Mouse (Mus musculus) myocyte (in vitro differentiated cells): ENCODE measurements around the gene Pigk. TPM values are rescaled to one million over a fixed set of nuclear protein-coding genes. Genes with fewer than 3 reads are reported as not detected.

Experiments
- H3K27me3 ChIP-seq: one replicate; pipeline ENCODE4 v1.6.1; 2011; ENCODE audit not compliant: control insufficient read depth, insufficient read depth, insufficient read length
- H3K36me3 ChIP-seq: one replicate; pipeline ENCODE4 v1.6.1; 2011; ENCODE audit not compliant: control insufficient read depth, insufficient read depth
- H3K4me2 ChIP-seq: one replicate; pipeline ENCODE4 v1.6.1; 2011; ENCODE audit warnings: low read depth, control low read depth
- H3K4me3 ChIP-seq: one replicate; pipeline ENCODE4 v1.5.1; 2011; ENCODE audit warnings: mild to moderate bottlenecking, control low read depth, moderate library complexity
- H3K79me2 ChIP-seq: one replicate; pipeline ENCODE4 v1.6.1; 2011; ENCODE audit not compliant: control insufficient read depth, insufficient read depth
- H3ac ChIP-seq: one replicate; pipeline ENCODE4 v1.6.1; 2011; ENCODE audit not compliant: control insufficient read depth, insufficient read length
- CEBPB ChIP-seq: IDR thresholded peaks from 2 replicates; pipeline ENCODE4 v1.6.1; 2011; ENCODE audit warnings: mild to moderate bottlenecking, moderate library complexity; ENCODE audit not compliant: poor library complexity, insufficient read depth, severe bottlenecking
- E2F4 ChIP-seq: IDR thresholded peaks from one replicate; pipeline ENCODE4 v1.6.1; 2011; ENCODE audit warnings: mild to moderate bottlenecking, control low read depth, moderate library complexity; ENCODE audit not compliant: insufficient read depth
- MAX ChIP-seq: IDR thresholded peaks from one replicate; pipeline ENCODE4 v1.6.1; 2011; ENCODE audit warnings: low read depth, mild to moderate bottlenecking, control low read depth
- MYOD1 ChIP-seq, 3 experiments: IDR thresholded peaks; one replicate each; pipeline ENCODE4 v1.6.1; 2011; ENCODE audit warnings: control low read depth in 2 of 3, low read depth in 2 of 3, mild to moderate bottlenecking in 2 of 3, moderate library complexity in 1 of 3; ENCODE audit not compliant: insufficient read length in 2 of 3, control insufficient read depth in 1 of 3
- MYOG ChIP-seq, 3 experiments: IDR thresholded peaks; one replicate each; pipeline ENCODE4 v1.6.1; 2011; ENCODE audit warnings: control low read depth in 2 of 3, low read depth in 2 of 3, mild to moderate bottlenecking in 2 of 3; ENCODE audit not compliant: insufficient read length in 2 of 3, control insufficient read depth in 1 of 3, insufficient read depth in 1 of 3
- POLR2A ChIP-seq: IDR thresholded peaks from one replicate; pipeline ENCODE4 v1.6.1; 2011; ENCODE audit warnings: low read depth, mild to moderate bottlenecking, control low read depth, moderate library complexity; ENCODE audit not compliant: insufficient read length
- POLR2AphosphoS2 ChIP-seq: IDR thresholded peaks from one replicate; pipeline ENCODE4 v1.6.1; 2011; ENCODE audit warnings: low read depth, control low read depth; ENCODE audit not compliant: insufficient read length
- REST ChIP-seq: IDR thresholded peaks from one replicate; pipeline ENCODE4 v1.6.1; 2011; ENCODE audit warnings: mild to moderate bottlenecking, control low read depth, moderate library complexity; ENCODE audit not compliant: insufficient read depth, insufficient read length
- SRF ChIP-seq: IDR thresholded peaks from one replicate; pipeline ENCODE4 v1.6.1; 2011; ENCODE audit warnings: low read depth; ENCODE audit not compliant: control insufficient read depth, insufficient read length
- TCF12 ChIP-seq: IDR thresholded peaks from one replicate; pipeline ENCODE4 v1.6.1; 2011; ENCODE audit warnings: mild to moderate bottlenecking, control low read depth; ENCODE audit not compliant: poor library complexity, insufficient read depth, severe bottlenecking
- TCF3 ChIP-seq: IDR thresholded peaks from one replicate; pipeline ENCODE4 v1.6.1; 2011; ENCODE audit warnings: low read depth, control low read depth; ENCODE audit not compliant: insufficient read length
- USF1 ChIP-seq: IDR thresholded peaks from one replicate; pipeline ENCODE4 v1.6.1; 2011; ENCODE audit warnings: low read depth, mild to moderate bottlenecking, control low read depth, moderate library complexity
- polyA plus RNA-seq: library from polyadenylated mRNA; unstranded; fragments of >200 nt; fragmentation: generic; extraction: Trizol; gene quantifications from one replicate; pipeline ENCODE4 v1.2.1, GENCODE M21; 2012; ENCODE audit warnings: missing spikeins

Gene Pigk
- polyA plus RNA-seq, 1 experiment, result 20.7 TPM

DNA sequence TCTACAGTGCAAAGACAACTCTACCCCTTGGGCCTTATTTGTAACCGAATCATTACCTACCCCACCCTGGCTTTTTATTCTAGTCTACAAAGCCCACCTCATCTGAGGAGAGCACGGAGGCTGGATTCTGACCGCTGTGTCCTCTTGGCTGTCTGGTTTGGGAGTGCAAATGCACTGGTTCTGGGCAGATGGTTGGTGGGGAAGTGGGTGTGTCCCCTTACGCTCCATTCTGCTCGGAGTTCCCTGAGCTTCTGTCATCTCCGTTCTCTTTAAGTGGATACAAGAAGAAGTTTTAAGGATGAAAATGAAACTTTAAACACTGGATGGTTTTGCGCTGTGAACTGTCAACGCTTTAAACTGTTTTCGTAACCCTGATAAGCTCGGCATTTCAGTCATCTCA, 199.2 kb downstream of the Pigk start:
- H3K4me3 ChIP-seq, result no peak overlapping the region
- no peaks in the 10 kb centered on the region for H3K27me3 ChIP-seq
- H3K4me2 ChIP-seq, result no peak overlapping the region
- TF ChIP-seq E2F4, result no peak
- TF ChIP-seq POLR2AphosphoS2, result no peak
- no peak for TF ChIP-seq REST
- no peak for TF ChIP-seq SRF
- no peak for TF ChIP-seq MYOD1 (IDR thresholded peaks at IDR 0.05; ENCODE audit: control insufficient read depth in 1 of 3, insufficient read length in 2 of 3, low read depth in 2 of 3)
- no peak for TF ChIP-seq MAX
- TF ChIP-seq CEBPB, result no peak
- TF ChIP-seq USF1, result no peak
- H3ac ChIP-seq, result no peak overlapping the region
- no peaks in the 10 kb centered on the region for H3K36me3 ChIP-seq
- no peaks in the 10 kb centered on the region for H3K79me2 ChIP-seq

GRCm38 (mm10) chr3:152913625-152914024, 199.7 kb downstream of the Pigk start:
- H3ac ChIP-seq, result no peak overlapping the region
- TF ChIP-seq TCF3 (no peak), E2F4 (no peak), SRF (no peak), POLR2AphosphoS2 (no peak), MYOG (IDR thresholded peaks at IDR 0.05; ENCODE audit: control insufficient read depth in 1 of 3, insufficient read depth in 1 of 3, insufficient read length in 2 of 3, low read depth in 2 of 3) (no peak), CEBPB (no peak), USF1 (no peak), POLR2A (no peak), REST (no peak), MYOD1 (IDR thresholded peaks at IDR 0.05; ENCODE audit: control insufficient read depth in 1 of 3, insufficient read length in 2 of 3, low read depth in 2 of 3) (no peak), TCF12 (no peak), MAX (no peak)
- no peaks in the 10 kb centered on the region for H3K27me3 ChIP-seq
- H3K79me2 ChIP-seq, result no peaks in the 10 kb centered on the region
- no peak overlapping the region for H3K4me2 ChIP-seq
- H3K36me3 ChIP-seq, result no peaks in the 10 kb centered on the region
- H3K4me3 ChIP-seq, result no peak overlapping the region

- H3K36me3 ChIP-seq, result no peaks in the 10 kb centered on the region
- no peak overlapping the region for H3K4me3 ChIP-seq
- no peak overlapping the region for H3K4me2 ChIP-seq
- TF ChIP-seq TCF12 (no peak), POLR2A (no peak), E2F4 (no peak), REST (no peak), SRF (no peak), MAX (no peak), TCF3 (no peak), POLR2AphosphoS2 (no peak), MYOG (IDR thresholded peaks at IDR 0.05; ENCODE audit: control insufficient read depth in 1 of 3, insufficient read depth in 1 of 3, insufficient read length in 2 of 3, low read depth in 2 of 3) (no peak), MYOD1 (IDR thresholded peaks at IDR 0.05; ENCODE audit: control insufficient read depth in 1 of 3, insufficient read length in 2 of 3, low read depth in 2 of 3) (no peak), USF1 (no peak), CEBPB (no peak)
- no peaks in the 10 kb centered on the region for H3K79me2 ChIP-seq
- H3ac ChIP-seq, result no peak overlapping the region
- H3K27me3 ChIP-seq, result no peaks in the 10 kb centered on the region
Measured at GRCm38 (mm10) chr3:152914376-152914775, 200.5 kb downstream of the Pigk start.

DNA sequence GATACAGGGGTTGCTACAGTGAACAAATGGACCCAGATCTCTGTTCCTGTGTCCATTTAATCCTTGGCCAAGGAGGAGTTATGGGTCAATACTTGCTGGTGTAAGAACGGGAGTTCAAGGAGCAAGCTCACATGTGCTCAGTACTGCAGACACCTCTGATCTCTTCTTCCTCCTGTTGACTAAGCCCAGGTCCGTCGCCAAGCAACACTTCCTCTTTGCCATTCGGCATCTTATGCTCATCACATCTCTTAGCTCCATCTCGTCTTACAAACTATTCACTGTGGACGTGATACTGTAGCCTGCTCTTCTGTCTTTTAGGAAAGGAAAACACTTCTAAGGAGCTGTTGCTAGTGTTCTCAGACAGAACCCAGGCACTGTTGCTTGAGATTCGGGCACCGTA, 203.7 kb downstream of the Pigk start:
- H3K4me3 ChIP-seq, result no peak overlapping the region
- no peaks in the 10 kb centered on the region for H3K27me3 ChIP-seq
- no peaks in the 10 kb centered on the region for H3K36me3 ChIP-seq
- no peak overlapping the region for H3K4me2 ChIP-seq
- no peaks in the 10 kb centered on the region for H3K79me2 ChIP-seq
- no peak for TF ChIP-seq TCF3
- H3ac ChIP-seq, result no peak overlapping the region

- Histone ChIP-seq H3ac (no peak overlapping the region), H3K36me3 (no peaks in the 10 kb centered on the region), H3K4me2 (no peak overlapping the region), H3K27me3 (no peaks in the 10 kb centered on the region), H3K4me3 (no peak overlapping the region), H3K79me2 (no peaks in the 10 kb centered on the region)
- no peak for TF ChIP-seq POLR2AphosphoS2
- TF ChIP-seq USF1, result no peak
Measured at GRCm38 (mm10) chr3:152919101-152919500, 205.2 kb downstream of the Pigk start.

DNA sequence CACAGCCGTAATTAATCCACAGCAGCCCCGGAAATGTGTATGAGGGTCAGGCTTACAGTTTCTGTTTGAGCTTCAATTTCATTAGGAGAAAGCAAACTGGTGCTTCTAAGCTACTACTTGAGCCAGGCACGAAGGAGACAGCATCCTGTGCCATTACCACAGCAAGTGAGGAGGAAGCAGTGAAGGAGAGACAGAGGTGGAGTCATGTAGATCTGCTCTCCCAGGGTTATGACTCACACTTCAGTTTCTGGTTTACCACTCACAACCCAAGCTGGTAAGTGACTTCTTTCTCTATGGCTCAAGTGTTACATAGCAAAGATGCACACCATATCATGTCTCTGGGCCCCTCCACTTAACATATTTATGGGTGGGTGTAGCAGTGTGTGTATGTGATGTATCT, 206.5 kb downstream of the Pigk start:
- no peak for TF ChIP-seq POLR2A
- no peak for TF ChIP-seq E2F4
- TF ChIP-seq SRF, result no peak
- TF ChIP-seq USF1, result no peak
- TF ChIP-seq CEBPB, result no peak
- TF ChIP-seq TCF3, result no peak
- TF ChIP-seq REST, result no peak
- no peak for TF ChIP-seq MYOG (IDR thresholded peaks at IDR 0.05; ENCODE audit: control insufficient read depth in 1 of 3, insufficient read depth in 1 of 3, insufficient read length in 2 of 3, low read depth in 2 of 3)
- no peak for TF ChIP-seq MAX
- TF ChIP-seq POLR2AphosphoS2, result no peak
- no peak for TF ChIP-seq MYOD1 (IDR thresholded peaks at IDR 0.05; ENCODE audit: control insufficient read depth in 1 of 3, insufficient read length in 2 of 3, low read depth in 2 of 3)
- TF ChIP-seq TCF12, result no peak
- no peak overlapping the region for H3K4me3 ChIP-seq
- no peak overlapping the region for H3K4me2 ChIP-seq
- H3K36me3 ChIP-seq, result no peaks in the 10 kb centered on the region
- H3K79me2 ChIP-seq, result no peaks in the 10 kb centered on the region
- no peak overlapping the region for H3ac ChIP-seq
- H3K27me3 ChIP-seq, result no peaks in the 10 kb centered on the region
